Mouse (Mus musculus) kidney, adult 2 months (tissue): ENCODE results near the gene Mroh8. TPM values are rescaled to one million over a fixed set of nuclear protein-coding genes. Genes with fewer than 3 reads are reported as not detected.

ENCODE experiments used
- DNase-seq: peaks from one replicate; pipeline ENCODE4 v3.0.0; 2021
- H3K27ac ChIP-seq: fragments of 200-500 bp; 2 replicates; pipeline ENCODE4 v1.5.1; 2012; ENCODE audit warnings: low read depth, low read length, control low read depth, inconsistent platforms; ENCODE audit not compliant: insufficient read depth
- H3K27me3 ChIP-seq: fragments of 200-500 bp; replicated peaks from 2 replicates; pipeline ENCODE4 v1.6.1; 2012; ENCODE audit warnings: mild to moderate bottlenecking, moderate library complexity, low read length, inconsistent platforms; ENCODE audit not compliant: control insufficient read depth, insufficient read depth
- H3K36me3 ChIP-seq: fragments of 200-500 bp; 2 replicates; pipeline ENCODE4 v1.6.1; 2012; ENCODE audit warnings: mild to moderate bottlenecking, moderate library complexity, low read length, inconsistent platforms; ENCODE audit not compliant: control insufficient read depth, insufficient read depth
- H3K4me1 ChIP-seq: fragments of 200-500 bp; 2 replicates; pipeline ENCODE4 v1.6.1; 2011; ENCODE audit warnings: low read length; ENCODE audit not compliant: control insufficient read depth, insufficient read depth
- H3K4me3 ChIP-seq: fragments of 200-500 bp; 2 replicates; pipeline ENCODE4 v1.5.1; 2011; ENCODE audit warnings: mild to moderate bottlenecking, low read depth, low read length, control low read depth; ENCODE audit not compliant: insufficient read depth
- CTCF ChIP-seq: fragments of 200-500 bp; conservative IDR thresholded peaks from 2 replicates; pipeline ENCODE4 v1.5.1; 2011; ENCODE audit warnings: low read depth, mild to moderate bottlenecking, control low read depth, low read length, moderate library complexity, mixed read lengths; ENCODE audit not compliant: insufficient read depth, insufficient read length
- POLR2A ChIP-seq: fragments of 200-500 bp; IDR thresholded peaks from one replicate; pipeline ENCODE4 v1.6.1; 2011; ENCODE audit warnings: low read depth, low read length, control low read depth
- WGBS: fragments of 180-500 bp; shearing (Covaris S2); methylation state at CpG from one replicate; pipeline ENCODE4 v1.1.7; 2018; 5-methylcytosine and 5-hydroxymethylcytosine counted together
- polyA plus RNA-seq: library from polyadenylated mRNA; depleted of rRNA; stranded (reverse); fragments of >200 nt; gene quantifications from 2 replicates; pipeline ENCODE4 v1.2.3, GENCODE M21; 2012

Gene Mroh8
- polyA plus RNA-seq, 1 experiment, result 0.13 TPM

DNA sequence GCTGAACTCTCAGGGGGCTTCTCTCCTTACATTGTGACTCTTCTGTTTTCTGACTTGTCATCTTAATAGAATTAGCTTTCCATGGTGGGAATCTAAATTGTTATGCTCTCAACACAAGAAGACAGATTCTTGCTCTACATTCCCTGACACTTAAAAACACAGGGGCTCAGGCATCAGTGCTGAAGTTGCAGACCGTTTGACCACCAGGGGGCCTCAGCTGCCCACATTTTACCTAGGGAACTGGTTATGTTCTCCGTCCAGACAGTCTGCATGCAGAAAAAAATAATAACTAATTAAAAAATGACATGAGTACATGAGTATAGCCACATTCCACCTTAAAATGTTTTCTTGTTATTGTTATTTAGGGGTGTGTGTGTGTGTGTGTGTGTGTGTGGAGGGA is 12.7 kb upstream of the Mroh8 start:
- H3K36me3 ChIP-seq, result peaks cover 3% of the 10 kb centered on the region

DNA sequence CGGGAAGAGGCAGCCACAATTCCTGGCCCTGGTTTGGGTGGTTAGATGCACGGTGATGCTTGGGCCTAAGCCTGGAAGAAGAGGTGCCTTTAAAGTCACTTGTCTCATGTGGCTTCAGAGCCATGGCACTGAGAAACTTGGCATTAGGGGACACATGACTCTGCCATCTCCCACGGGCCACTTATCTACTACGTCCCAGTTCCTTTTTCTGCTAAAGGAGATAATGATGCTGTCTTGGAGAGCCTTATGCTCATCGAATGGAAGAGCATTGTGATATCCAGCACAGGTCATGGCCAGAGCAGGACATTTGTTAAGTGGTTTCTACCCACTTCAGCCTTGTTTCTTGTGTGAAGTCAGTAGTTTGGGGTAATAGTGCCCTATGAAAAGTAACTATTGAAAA is 9.6 kb upstream of the Mroh8 start:
- TF ChIP-seq POLR2A (no peak), CTCF (no peak)
- DNase-seq, result no peak
- no peaks in the 10 kb centered on the region for H3K27me3 ChIP-seq
- H3K27ac ChIP-seq, result no peak overlapping the region
- WGBS, result 91% methylated on average over 5 of the region's 5 CpGs
- H3K4me3 ChIP-seq, result no peak overlapping the region
- no peaks in the 10 kb centered on the region; the same call in 1 of the 2 replicates for H3K36me3 ChIP-seq
- no peaks in the 10 kb centered on the region for H3K4me1 ChIP-seq

More for the DNA sequence above, 12.7 kb upstream of the Mroh8 start:
- no peaks in the 10 kb centered on the region for H3K27me3 ChIP-seq
- peak; percentile 68 for TF ChIP-seq CTCF
- no peak for TF ChIP-seq POLR2A
- WGBS, result 11% methylated on average over 2 of the region's 2 CpGs
- no peaks in the 10 kb centered on the region; the same call in 1 of the 2 replicates for H3K4me1 ChIP-seq
- DNase-seq, result peak; percentile 69
- H3K4me3 ChIP-seq, result no peak overlapping the region
- H3K27ac ChIP-seq, result no peak overlapping the region

DNA sequence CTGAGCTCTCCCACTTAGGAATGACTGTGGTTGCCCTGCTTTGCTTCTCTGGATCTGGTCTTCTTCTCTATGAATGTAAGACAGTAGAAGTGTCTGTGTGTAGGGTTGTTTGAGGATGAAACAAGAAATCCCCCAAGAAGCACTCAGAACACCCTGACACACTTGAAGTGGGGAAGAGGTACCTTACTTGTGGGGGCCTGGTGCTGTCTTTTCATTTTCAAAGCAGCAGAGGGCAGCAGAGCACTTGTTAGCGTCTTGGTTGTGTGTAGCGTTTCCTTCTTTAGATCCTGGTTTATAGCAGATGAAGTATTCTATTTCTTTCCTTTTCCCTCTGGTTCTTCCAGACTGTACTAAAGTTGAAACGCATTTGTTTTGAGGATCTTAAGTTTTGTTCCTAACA is 8.2 kb upstream of the Mroh8 start:
- 9% methylated on average over 3 of the region's 3 CpGs for WGBS
- Histone ChIP-seq H3K27ac (no peak overlapping the region), H3K4me3 (no peak overlapping the region), H3K4me1 (no peaks in the 10 kb centered on the region), H3K27me3 (no peaks in the 10 kb centered on the region), H3K36me3 (no peaks in the 10 kb centered on the region; the same call in 1 of the 2 replicates)
- DNase-seq, result peak; percentile 47
- TF ChIP-seq POLR2A (no peak), CTCF (peak; percentile 61)

DNA sequence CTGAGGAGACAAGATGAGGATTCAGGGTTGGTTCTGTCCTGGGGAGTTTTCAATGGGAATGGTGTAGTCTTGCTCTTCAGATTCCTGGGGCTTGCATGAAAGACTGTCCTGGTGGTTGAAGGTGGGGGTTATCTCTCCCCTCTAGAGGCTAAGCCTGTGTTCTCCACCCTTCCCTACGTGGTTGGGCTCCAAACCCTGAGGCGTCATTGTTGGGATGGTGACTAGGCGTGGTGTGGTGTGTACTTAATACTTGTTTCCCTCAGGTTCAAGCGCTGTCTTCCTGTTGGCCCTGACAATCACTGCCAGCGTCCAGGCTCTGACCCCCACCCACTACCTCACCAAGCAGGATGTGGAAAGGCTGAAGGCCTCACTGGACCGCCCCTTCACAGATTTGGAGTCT is 4.0 kb upstream of the Mroh8 start:
- no peaks in the 10 kb centered on the region for H3K36me3 ChIP-seq
- H3K27me3 ChIP-seq, result no peaks in the 10 kb centered on the region
- 89% methylated on average over 6 of the region's 6 CpGs for WGBS
- no peak overlapping the region for H3K4me3 ChIP-seq
- DNase-seq, result no peak
- no peak overlapping the region for H3K27ac ChIP-seq
- TF ChIP-seq CTCF, result no peak
- H3K4me1 ChIP-seq, result peaks cover 4% of the 10 kb centered on the region; the same call in 1 of the 2 replicates

DNA sequence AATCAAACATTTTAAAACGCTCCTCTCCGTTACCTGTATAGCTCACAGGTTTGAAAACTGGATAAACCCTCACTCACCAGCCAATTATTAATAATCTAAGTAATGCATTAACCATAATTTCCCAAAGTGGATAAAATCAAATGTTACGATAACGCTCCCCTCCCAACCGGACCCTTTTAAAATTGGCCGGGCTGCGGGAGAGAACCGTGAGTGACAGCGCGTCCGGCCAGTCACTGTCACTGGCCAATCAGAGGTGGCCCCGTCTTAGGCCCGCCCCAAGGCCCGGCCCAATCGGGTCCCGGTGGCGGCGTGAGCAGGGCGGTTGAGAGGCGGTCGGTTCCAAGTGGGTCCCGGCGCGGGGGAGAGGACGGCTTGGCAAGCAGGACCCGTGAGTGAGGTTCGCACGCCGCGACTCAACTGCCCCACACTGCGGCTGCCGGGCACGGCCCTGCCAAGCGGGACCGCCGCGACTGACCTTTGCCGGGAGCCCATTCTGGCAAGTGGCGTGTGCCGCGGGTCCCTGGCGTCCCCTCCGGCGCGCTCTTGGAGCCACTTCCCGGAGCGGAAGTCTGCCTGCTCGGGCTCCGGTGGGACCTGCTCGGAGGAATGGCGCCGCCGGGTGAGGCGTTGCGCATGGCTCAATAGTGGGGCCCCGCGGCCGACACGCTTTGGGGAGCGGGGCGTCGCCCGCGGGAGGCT is 483 bp downstream of the Mroh8 start, which contains the start of gene Rpn2:
Gene Rpn2, plus strand, starts transcription at position 301 of the 699 bp plus-strand sequence.
- DNase-seq, result peak; percentile 98
- Histone ChIP-seq H3K4me1 (peaks cover 4% of the 10 kb centered on the region; the same call in 1 of the 2 replicates), H3K4me3 (peak within 1 kb of the TSS; percentile 98), H3K27ac (peak within 1 kb of the TSS; percentile 97), H3K36me3 (no peaks in the 10 kb centered on the region), H3K27me3 (no peaks in the 10 kb centered on the region)
- peak; percentile 16 for TF ChIP-seq POLR2A
- no peak for TF ChIP-seq CTCF
- under 1% methylated on average over 64 of the region's 64 CpGs for WGBS

DNA sequence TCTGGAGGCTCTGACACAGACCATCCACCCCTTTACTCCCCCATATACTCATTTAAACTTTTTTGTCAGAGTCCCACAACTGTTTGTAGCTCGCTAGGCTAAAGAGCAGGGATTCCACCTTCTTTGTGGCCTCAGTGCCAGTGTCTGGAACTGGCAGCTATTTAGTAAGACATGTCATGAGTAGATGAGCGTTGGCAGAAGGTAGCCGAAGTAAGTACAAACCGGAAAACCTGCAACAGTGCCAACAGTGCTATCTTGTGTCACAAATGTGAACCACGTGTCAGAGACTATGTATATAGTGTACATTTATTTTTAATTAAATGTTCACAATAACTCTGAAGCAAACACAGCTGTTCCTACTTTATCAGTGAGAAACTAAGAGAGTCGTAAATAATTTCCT is 15.5 kb downstream of the Mroh8 start:
- DNase-seq, result no peak
- H3K27ac ChIP-seq, result no peak overlapping the region
- H3K36me3 ChIP-seq, result no peaks in the 10 kb centered on the region
- H3K27me3 ChIP-seq, result no peaks in the 10 kb centered on the region
- H3K4me3 ChIP-seq, result no peak overlapping the region
- no peaks in the 10 kb centered on the region for H3K4me1 ChIP-seq
- WGBS, result 59% methylated on average over 6 of the region's 6 CpGs
- TF ChIP-seq CTCF (no peak), POLR2A (no peak)

DNA sequence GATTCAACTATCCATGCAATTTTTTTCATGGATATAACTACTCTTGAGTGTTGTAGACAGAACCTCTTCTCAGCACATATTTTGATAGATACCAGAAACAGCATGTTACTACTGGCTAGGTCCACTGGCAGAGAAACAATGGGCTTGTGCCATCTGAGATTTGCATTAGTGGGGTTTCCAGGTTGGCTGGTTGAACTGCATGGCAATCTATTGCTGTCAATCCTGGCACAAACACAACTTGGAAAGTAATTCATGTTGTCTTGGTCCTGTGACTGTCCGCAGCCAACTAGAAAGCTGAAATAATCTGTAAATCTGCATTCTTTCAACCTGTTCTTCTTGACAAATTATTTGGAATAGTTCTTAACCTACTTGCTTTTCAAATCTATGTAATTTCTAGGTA is 16.2 kb downstream of the Mroh8 start:
- Histone ChIP-seq H3K4me3 (no peak overlapping the region), H3K4me1 (no peaks in the 10 kb centered on the region), H3K27ac (no peak overlapping the region), H3K27me3 (no peaks in the 10 kb centered on the region), H3K36me3 (no peaks in the 10 kb centered on the region)
- TF ChIP-seq CTCF, result no peak
- no peak for TF ChIP-seq POLR2A
- 84% methylated on average over 1 of the region's 1 CpGs for WGBS
- DNase-seq, result no peak
